Mouse (Mus musculus): ENCODE results near the gene Edn1.

Edn1 gene

DNA sequence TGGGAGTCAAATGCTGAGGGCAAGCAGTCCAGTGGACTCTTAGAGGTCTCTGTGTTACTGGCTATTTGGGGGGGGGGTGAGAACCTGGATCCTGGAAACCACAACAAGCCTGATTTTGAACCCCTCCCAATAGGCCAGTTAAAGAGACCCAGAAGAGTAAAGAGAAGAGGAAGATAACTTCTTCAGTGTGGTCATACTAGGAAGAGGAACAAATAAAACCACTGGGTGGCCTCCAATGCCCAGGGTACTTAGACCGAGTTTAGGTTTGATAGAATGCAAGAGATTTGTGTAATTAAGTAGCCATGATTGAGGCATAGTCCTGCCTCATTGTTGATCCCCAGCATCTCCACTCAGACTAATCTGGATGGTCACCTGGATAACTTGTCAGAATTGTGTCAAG is 14.4 kb downstream of the Edn1 start:
- DNase-seq (ENCODE audit: low spot score in 2 of 2), result no peak

DNA sequence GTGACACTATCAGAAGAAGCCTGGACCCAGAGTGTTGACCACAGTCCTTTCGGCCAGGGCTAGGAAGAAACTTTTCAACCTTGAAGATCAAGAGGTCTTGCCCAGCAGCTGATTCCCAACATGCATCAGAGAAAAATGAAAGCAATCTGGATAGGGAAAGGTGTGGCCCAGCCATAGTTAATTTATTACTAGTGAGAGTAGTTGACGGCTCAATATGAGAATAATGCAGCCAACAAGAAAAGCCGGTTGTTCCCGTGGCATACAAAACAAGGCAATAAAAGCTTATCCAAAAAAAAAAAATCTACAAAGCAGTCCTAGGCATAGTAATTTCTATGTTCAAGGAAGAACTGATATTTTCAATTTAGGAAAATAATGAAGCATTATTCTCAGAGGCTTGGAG is 16.5 kb downstream of the Edn1 start:
- DNase-seq (ENCODE audit: low spot score in 2 of 2), result no peak

DNA sequence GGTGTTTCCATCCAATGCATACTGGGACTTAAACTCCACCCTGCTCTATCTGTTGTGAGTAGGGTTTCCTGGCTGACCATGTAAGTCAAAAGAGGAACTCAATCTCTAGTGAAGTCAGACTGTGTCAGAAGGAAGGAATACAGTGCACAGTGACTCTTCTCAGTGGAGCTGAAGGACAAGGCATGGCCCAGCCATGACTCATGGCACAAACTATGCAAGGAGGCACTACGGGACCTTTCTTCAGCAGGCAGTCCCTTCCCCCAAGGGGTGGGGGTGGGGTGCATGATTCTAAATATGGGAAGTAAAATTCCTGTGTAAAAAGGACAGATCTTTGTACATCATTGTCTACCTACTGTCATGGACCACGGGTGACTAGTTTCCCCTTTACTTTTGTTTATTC is 27.3 kb downstream of the Edn1 start:
- DNase-seq (ENCODE audit: low spot score in 2 of 2), result no peak

DNA sequence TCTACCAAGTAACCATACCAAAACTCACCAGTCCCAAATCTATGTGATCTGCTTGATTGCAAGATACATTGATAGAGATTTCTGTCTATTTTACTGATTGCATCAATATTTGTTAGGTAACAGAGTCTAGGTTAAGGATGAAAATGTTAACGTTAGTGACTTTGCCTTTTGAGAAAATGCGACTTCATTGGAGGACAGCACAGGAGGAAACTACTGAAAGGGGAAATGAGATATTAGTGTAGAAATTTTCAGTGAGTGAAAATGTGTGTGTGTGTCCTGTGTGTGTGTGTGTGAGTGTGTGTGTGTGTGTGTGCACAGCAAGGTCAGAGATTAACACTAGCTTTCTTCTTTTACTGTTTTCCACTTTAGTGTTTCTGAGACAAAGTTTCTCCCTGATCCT is 29.8 kb downstream of the Edn1 start:
- DNase-seq (ENCODE audit: low spot score in 2 of 2), result no peak

DNA sequence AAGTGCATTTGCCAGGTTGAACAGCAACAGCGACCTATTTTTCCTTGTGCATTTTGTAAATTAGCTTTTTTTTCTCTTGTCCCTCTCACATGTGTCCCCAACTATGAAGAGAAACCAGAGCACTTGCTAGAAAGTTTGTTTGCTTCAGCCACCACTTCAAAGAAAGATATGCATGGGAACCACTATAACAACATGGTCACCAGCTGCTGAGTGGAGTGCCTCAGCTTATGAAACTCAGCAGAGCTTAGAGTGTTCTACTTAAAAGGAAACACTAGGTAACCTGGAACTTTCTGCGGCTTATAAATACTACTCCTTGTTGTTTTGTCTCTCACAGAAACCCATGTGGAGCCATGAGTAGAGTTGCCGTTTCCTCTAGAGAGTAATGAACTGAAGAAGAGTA is 33.7 kb downstream of the Edn1 start:
- DNase-seq (ENCODE audit: low spot score in 2 of 2), result no peak

DNA sequence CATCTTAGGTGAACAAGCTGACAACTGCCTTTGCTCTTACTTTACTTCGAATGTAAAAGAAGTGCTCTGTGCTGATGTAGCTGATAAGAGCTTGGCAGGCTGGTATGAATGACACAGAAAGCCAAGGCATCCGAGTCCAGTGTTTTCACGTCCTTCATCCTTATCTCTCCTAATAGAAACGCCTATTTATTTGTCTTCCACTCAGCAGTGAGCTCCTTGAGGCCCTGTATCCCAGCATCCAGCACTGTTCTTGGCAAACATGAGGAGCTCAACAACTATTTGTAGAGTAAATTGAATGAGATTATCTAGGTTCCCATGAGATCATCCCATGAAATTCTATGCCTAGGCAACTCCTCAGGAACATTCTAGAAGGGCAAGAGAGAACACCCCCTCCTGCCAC is 35.1 kb downstream of the Edn1 start:
- no peak for DNase-seq (ENCODE audit: low spot score in 2 of 2)

DNA sequence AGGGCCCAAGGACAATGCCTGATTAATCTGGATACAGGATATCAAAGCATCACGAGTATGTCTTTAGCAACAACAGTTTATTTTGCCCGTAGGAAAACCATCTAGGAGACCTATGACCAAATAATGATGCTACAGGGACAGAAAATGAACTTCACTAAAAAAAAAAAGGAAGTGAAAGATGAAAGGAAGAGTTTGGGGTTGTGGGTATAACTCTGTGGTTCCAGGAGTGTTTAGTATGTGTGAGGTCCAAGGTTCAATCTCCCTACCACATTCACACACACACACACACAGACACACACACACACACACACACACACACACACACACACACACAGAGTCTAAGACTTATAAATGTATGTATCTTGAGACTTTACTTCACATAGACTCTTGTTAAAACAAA is 35.8 kb downstream of the Edn1 start:
- DNase-seq (ENCODE audit: low spot score in 2 of 2), result no peak

DNA sequence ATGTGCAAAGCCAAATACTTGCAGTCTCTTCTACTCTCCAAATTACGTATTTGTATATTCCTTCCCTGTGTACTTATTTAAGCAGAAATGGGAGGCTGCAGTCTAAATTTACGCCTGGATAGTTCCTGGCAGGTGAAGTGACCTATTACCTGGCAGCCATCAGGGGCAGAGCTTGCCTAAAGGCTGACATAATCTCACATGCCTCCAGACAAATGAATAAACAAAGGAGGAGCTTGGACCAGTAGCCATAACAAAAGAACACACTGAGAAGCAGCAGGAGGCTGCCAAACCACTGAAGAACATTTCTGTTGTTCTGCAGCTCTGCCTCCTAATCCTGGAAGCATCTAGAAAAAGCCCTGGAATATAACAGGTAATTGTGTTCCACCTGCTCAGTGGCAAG is 38.2 kb downstream of the Edn1 start:
- no peak for DNase-seq (ENCODE audit: low spot score in 2 of 2)

DNA sequence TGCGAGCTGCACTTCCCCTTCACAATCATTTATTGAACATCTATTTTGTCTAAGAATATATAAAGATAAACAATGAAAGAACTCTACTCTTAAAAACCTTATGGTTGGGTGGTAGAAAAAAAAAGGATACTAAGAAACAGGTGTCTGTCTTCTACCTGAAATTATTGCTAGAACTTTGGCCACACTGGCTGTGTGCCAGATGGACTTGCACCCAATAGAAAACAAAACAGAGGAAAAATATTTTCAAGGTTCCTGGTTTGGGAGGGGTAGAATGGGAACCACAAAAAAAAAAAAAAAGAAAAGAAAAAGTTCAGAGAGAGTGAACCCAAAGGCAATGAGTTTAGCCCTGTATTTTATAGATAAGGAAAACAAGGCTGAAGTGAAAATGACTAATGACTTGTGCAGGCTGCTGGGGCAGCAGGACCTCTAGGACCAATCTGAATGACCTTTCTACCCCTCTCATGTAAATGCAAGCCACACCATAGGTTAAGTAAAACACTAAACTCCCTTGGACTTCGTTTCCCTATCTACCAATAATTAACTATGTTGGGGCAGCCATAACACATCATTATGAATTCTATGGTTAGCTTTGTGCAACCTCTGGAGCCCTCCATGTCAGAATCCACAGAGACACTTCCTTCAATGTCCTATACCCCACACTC is 40.7 kb downstream of the Edn1 start:
- no peak for DNase-seq (ENCODE audit: low spot score in 2 of 2)

DNA sequence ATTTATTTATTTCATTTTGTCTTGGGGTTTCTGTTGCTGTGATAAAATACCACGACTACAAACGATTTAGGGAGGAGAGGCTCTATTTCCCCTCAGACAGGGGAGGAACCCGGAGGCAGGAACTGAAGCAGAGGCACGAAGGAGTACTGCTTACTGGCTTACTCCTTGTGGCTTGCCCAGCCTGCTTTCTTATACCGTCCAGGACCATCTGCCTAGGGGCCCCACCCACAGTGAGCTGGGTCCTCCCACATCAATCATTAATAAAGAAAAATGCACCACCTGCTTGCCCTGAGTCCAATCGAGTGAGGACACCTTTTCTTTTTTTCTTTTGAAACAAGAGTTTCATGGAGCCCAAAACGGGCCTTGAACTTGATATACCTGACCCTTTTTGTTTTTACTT is 44.2 kb downstream of the Edn1 start:
- no peak for DNase-seq (ENCODE audit: low spot score in 2 of 2)

DNA sequence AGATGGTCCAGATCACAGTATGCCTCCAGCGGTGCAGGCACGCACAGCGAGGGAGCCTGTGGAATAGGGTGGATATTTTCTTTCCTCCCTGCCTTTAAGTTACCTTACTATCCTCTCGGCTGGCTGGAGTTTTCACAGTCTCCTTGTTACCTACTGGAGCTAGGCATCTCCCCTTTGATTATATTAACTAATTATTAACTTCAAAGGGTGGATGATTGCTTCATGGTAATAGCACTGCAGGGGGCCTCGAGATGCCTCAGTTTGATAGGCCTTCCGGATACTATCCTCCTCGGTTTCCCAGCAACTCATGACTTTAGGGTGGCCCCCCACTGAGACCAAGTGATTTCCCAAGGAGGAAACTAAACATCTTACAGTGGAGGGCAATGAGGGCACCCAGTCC is 45.1 kb downstream of the Edn1 start:
- no peak for DNase-seq (ENCODE audit: low spot score in 2 of 2)

DNA sequence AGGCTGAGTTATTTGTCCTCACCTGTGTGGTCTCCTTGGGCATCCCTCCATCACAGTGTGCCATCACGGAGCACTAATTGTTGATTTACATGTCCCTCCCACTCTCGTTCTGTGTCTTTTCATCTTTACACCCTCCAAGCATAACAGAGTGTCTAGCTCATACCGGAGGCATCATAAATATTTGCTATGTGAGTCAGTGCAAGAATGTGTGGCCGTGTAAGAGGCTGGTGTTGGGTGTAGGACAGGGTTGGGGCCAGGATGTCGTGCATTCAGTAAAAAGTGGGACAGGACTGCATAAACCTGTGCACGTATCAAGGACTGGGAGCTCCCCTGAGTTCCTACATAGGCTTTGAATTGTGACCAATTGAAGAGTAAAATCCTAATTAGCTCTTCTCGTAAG is 50.4 kb downstream of the Edn1 start:
- no peak for DNase-seq (ENCODE audit: low spot score in 2 of 2)
